Mouse (Mus musculus): Measurements from ENCODE around the gene Eef1akmt4. TPM values are rescaled to one million over a fixed set of nuclear protein-coding genes. Genes with fewer than 3 reads are reported as not detected.

The Eef1akmt4 gene
- 1 to 10 TPM; 8.2 to 8.8 TPM for total RNA-seq (2021)
- long read RNA-seq, experiment 1, transcript Eef1akmt4-201 (3 exons, 1,134 nt) = major isoform, 6 of 6 reads
- long read RNA-seq, experiment 1, partial matches to known transcripts = 0 of 6 reads
- long read RNA-seq, experiment 1, other reads (novel, unspliced or antisense) = 0 of 6 reads
- long read RNA-seq, experiment 2, transcript Eef1akmt4-201 (3 exons, 1,134 nt) = major isoform, 5 of 5 reads
- long read RNA-seq, experiment 2, partial matches to known transcripts = 0 of 5 reads
- long read RNA-seq, experiment 2, other reads (novel, unspliced or antisense) = 0 of 5 reads

DNA sequence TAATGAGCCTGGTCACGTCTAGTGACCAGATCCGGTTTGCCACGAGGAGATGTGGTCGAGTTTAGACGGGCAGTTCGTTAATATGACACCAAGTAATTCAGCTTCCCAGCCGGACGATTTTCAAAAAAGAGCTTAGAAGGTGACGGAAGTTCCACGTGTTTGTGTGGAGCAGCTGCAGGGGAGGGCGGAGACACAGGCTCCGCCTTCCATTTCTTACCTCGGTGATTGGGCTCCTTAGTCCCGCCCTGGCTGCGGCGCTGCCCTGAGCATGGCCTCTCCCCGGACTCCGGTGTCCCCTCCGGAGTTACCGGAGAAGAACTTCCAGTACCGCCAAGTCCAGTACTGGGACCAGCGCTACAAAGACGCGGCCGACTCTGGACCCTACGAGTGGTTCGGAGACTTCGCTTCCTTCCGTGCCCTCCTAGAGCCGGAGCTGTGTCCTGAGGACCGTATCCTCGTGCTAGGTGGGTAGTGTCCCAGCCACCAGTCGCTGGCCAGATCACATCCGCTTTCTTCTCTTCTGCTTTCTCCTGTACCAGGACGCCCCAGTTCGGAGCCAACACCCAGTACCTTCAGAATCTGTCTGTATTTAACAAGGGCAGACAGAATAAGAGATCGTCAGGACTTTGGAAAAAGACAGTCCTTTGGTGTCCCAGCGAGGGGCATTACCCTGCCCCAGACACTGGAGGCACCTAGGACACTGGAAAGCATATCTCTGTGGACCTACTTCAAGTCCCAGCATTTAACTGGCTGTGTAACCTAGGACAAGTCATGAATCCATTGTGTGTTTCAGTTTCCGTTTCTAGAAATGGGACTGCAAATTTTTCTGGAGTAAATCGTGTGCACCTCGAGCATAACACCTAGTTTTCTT lies at the start of gene Eef1akmt4, which contains the start of the genes Gm49333 and Alg3:
Gene Eef1akmt4, plus strand, starts transcription at position 237 of the 871 bp plus-strand sequence.
Gene Gm49333, plus strand, starts transcription at position 254 of the 871 bp plus-strand sequence.
Gene Alg3, minus strand, starts transcription at position 379 of the 871 bp plus-strand sequence.
- DNase-seq (ENCODE audit: low spot score in 2 of 2) = peak; percentile 63 to 85

DNA sequence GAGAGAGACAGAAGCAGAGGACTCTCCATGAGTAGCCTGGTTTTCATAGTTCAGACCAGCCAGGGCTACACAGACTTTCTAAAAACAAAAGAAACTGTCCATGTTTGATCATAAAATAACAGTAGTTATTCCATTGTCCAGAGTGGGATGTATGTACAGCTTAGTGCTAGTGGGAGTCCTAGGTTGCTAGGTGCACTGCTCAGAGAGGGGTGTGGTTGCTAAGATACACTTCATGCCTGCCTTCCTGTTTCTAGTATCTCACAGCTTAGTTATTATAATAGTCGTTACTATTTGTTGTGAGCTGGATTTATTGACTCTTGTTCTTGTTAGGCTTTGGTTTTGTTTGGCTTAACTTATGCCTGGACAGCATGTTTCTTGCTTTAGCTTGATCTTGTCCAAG lies 46.3 kb upstream of the Eef1akmt4 start:
- no peak for DNase-seq (ENCODE audit: low spot score in 2 of 2)

DNA sequence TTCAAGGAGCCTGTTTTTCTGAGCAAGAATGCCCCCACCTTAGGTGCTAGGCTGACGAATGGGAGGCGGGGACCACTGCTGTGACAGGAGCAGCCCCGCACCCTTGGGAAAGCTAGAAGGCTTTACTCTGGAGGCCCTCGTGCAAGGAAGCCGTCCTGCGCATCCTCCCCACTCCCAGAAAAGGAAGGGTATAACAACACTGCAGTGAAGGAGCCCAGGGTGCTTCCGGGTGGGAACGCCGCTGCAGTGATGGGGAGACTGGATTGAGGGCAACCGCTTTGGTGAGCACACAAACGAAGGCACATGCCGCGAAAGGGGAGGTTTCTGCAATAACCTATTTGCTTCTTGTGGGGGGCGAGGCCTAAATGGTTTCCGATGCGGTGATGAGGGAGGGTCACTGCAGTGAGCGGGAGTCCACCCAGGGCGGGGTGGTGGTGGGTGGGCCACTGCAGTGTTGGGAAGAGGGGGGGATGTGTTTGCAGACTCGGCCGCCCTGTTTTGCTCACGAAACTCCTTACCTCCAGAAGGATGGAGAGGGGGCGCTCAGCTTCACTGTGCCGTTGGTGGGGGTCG lies 21.9 kb upstream of the Eef1akmt4 start, which contains the start of gene Vwa5b2:
Gene Vwa5b2, plus strand, starts transcription at position 106 of the 573 bp plus-strand sequence.
- no peak for DNase-seq (ENCODE audit: low spot score in 2 of 2)

DNA sequence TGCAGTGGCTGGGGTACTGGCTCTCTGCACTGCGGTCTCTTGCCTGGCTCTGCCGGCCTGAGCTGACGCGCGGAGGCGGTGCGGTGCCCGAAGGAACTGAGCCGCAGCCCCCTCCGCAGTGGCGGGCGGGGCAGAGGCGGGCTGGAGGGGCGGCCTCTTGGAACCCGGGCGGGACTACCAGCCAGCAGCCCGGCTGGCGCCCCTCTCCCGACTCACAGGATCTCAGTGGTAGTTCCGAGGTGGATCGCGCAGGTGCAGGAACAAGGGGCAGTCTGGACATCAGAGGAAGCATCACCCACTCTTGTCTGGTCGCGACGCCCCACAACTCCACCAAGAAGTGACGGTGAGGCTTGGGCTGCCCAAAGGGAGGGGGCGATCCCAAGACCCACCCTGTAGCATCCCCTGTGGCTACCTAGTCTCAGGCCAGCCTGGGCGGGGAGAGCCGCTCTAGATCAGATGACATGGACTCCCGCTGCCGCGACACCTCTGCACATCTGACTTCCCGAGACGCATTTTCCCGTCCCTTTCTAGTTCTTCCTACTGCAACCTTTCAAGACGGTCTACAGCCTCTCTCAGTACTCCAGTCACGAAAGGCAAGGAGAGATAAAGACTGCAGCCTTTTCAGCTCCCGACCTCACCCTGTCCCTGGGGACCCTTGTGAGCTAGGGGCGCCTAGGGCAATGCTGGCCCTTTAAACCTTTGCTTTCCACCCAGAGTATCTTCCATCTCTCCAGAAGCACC lies 21.3 kb upstream of the Eef1akmt4 start:
- DNase-seq (ENCODE audit: low spot score in 2 of 2) = no peak

DNA sequence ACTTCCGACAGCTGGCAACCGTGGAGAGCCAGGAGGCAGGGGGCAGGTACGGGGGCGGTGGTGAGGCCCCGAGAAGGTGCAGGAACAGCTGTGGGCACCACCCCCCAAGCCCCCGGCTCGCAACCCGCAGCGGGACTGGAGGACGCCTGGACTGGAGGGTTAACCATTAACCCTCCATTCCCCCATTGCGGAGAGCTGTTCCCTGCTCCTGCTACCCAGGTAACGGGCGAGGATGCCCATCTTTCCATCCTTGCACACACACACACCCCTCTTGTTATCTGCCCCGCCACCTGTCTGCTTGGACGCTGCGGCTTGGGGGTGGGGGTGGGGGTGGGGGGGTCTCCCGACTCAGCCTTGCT lies 20.7 kb upstream of the Eef1akmt4 start:
- DNase-seq (ENCODE audit: low spot score in 2 of 2) = no peak

DNA sequence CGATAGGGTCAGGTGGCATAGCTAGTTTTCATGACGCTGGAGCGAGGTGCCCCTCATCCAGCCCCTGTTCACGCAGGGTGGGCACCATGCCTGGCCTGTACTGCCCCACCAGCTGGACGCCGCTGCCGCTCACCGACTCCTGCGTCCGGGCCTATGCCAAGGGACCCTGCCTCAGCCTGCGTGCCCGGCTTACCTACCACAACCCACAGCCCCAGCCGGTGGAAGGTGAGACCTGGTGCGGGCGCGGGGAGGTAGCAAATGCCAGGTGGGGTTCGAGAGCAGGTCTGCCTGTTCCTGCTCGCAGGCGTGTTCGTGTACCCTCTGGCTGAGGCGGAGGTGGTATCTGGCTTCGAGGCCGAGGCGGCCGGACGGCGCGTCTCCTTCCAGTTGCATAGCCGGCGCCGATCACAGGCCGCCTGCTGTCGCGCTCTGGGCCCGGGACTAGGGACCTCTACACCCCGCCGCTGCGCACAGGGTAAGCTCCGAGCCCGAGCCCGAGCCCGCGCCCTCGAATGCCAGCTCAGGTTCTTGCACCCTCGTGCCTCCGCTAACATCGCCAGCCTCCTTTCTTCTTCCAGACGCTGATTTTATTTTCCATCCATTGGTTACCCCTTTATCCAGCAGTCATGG lies 20.2 kb upstream of the Eef1akmt4 start:
- no peak for DNase-seq (ENCODE audit: low spot score in 2 of 2)

DNA sequence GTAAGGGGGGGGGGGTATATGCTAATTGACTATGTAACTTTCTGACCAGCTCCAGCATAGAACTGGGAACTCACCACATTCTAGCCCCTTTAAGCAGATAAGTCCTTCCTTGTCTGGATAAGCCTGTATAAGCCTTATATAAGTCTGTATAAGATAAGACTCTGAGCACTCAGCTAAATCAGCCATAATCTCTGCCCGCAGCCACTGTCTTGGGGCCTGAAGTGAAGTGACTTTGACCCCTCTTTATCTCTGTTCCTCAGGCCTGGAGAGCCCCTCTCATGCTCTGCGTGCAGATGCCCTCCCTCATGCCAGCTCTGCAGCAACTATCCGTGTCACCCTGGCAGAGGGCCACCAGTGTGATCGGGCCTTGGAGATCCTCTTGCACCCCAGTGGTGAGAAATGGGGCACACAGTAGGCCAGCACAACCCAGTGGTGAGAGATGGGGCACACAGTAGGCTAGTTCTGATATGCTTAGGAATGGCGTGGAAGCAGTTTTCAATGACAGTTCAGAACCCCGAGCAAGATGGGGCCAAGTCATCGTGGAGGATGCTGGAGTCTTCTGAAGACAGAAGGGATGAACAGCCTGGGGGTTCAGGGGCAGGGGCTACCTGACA lies 16.2 kb upstream of the Eef1akmt4 start:
- no peak for DNase-seq (ENCODE audit: low spot score in 2 of 2)

DNA sequence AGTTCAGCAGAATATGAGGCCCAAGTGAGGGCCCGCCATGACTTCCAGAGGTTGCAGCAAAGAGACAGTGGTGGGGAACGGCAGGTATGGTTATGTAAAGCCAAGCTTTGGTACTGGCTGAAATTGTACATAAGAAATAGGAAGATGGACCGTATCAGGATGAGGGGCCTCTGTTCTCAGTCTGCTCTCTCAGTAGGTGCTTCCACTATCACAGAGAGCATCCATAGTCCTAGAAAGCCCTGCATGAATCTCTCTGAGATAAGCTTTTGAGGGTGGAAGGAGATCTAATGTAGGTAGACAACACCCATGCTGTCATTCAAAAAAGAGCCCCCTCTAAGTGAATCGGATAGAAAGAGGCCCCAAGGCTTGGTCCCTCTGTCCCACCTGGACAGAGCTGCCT lies 15.7 kb upstream of the Eef1akmt4 start:
- DNase-seq (ENCODE audit: low spot score in 2 of 2) = no peak

DNA sequence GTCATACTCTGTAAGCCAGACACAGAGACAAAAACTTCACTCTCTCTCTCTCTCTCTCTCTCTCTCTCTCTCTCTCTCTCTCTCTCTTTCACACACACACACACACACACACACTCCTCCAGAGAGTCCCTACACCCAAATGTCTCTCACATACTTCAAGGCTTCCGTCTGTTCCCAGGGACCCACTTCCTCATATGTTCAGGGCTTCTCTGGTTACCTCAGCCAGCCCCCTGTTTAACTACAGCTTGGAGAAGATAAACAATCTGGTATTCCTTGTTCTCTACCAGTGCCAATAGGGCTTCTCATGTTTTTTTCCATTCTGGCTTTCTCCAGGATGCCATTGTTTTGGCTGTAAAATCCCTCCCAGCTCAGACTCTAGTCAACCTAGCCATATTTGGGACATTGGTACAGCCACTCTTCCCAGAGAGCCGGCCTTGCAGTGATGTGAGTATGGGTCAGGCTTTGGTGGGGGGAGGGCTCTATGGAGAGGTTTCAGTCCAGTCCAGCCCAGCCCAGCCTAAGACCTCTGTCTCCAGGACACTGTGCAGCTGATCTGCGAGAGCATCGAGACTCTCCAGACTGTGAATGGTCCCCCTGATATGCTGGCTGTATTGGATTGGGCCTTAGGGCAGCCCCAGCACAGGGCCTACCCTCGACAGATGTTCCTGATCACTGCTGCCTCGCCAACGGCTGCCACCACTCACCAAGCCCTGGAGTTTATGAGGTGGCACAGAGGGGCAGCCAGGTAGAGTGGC lies 14.5 kb upstream of the Eef1akmt4 start:
- no peak for DNase-seq (ENCODE audit: low spot score in 2 of 2)

DNA sequence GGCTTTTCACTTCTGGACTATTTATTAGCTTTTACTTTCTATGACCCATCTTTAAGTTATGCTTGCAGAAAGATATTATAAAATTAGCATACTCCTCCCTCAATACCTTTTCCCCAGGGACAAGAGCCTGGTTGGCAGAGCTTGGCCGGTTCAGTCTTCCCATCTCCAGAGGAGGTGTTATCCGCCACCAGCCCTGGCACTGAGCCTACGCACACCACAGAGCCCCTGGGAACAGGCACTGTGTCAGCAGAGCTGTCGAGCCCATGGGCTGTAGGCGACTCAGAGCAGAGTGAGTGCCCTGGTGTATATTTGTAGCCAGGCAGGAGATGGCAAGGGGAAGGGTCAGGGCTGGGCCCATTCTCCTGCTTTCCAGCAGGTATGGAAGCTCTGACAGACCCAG lies 10.9 kb upstream of the Eef1akmt4 start:
- no peak for DNase-seq (ENCODE audit: low spot score in 2 of 2)

DNA sequence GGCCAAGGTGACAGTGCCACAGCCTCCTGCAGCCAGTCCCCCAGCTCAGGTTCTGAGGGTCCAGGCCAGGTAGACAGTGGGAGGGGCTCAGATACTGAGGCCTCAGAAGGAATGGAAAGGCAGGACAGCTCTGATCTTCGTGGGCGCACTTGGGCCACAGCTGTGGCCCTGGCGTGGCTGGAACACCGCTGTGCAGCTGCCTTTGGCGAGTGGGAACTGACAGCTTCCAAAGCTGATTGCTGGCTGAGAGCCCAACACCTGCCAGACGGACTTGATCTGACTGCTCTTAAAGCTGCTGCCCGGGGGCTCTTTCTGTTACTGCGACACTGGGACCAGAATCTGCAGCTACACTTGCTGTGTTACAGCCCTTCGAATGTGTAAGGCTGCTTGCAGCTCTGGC lies 6.7 kb upstream of the Eef1akmt4 start:
- peak in 1 of 2 experiments; percentile 52 for DNase-seq (ENCODE audit: low spot score in 2 of 2)

DNA sequence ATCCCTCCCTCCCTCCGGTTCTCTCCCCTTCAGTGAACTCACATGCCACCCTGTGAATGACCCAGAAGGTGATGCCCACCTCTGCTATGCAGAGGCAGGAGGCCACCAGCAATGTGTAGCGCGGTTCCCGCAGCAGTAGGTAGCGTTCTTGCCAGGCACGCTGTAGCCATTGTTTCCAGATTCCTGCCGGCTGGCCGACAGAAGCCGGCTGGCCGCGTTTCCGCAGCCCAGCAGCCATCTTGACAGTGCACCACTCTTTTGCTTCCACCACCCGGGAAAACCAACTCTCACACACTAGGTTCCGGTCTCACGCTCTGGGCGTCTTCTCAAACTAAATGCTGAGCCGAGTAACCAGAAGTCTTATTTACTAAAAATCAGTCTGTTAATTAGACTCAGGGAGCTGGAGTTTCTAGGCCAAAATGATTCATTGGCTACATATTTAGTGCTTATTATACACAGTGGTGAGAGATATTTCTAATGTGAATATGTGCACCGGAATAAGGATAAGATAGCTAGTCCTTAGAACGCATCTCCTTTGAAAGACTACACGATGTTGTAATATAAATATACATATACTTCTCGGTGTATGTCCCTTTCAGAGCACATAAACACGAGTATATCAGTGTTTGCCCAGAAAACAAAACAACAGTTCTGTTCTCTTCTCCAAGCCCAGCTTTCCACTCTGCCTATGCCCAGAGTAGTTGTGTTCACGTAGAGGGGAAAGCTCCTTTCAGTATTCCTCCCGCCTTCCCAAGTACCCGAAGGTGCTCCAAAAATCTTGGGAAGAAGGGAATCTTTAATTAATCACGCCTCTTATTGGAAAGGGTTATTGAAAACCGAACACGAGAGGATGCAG lies 664 bp upstream of the Eef1akmt4 start:
- DNase-seq (ENCODE audit: low spot score in 2 of 2) = peak in 1 of 2 experiments; percentile 71

DNA sequence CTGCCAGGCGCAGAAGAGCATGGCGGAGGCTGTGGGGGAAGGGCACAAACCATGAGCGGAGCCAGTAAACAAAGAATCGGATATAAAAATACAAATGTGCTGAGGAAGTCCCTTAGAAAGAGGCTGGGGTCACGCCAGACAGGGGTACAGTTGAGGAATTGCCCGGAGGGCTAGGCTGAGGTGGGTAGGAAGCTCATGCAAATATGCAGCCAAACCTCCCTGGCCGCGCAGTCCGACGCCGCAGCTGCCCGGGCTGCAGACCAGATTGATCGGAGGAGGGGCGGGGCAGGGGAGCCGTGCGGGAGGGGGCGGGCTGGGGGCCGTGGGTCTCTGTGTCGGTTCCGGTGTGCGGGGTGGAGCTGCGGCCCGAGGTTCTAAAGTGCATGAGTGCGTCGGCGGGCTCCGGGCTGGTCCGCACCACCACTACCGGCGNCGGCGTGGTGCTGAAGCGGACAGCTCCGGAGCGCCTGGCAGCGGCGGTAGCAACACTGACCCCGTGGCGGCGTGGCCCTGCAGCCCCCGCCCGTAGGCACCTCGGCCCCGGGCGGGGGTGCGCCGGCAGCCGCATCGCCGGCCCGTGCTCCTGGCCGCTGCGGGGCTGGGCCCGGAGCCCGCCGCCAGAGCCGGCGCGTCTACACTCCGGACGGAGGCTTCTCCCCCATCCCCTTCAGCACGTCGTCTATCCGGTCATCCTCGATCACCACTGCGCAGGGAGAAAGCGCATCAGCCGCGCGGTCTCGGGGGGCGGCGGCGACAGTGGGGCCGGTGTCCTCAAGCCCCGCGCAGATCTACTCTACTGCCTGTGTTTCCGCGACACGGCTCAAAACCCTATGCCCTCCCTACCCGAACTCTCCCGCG lies 8.4 kb downstream of the Eef1akmt4 start:
- DNase-seq (ENCODE audit: low spot score in 2 of 2) = peak in 1 of 2 experiments; percentile 39

DNA sequence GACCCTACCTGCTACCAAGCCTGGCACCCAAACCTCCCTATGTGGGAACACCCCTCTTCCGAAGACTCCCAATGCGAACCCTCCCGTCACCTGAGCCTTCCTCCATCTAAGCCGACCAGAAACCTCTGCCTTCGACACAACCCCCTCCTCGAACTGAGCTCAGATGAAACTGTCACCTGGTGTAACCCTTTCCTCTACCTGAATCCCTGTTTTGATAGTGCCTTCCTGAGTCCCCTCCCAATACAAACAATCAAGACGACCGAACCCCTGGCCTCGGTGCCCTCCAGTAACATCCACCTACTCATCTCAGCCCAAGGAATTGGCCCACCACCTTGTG lies 9.0 kb downstream of the Eef1akmt4 start:
- DNase-seq (ENCODE audit: low spot score in 2 of 2) = no peak

DNA sequence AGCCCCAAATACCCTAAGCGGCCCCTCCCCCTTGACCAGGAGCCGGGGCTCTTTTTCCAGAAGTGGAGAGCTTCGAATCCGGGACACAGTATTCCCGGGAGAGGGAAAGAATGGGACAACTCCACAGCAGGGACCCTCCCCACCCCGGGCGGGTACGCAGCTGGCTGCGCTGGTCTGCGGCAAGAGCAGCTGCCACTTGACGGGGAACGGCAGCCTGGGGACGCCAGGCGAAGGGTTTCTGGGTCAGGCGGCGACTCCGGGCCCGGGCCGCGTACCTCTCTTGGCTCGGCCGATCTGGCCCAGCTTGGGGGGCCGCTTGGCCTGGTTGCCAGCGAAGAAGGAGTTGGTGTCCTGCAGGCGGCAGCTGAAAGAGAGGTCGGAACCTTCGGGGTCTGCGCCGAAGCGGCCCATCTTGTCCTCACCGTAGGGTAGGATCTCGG lies 9.4 kb downstream of the Eef1akmt4 start:
- peak in 1 of 2 experiments; percentile 25 for DNase-seq (ENCODE audit: low spot score in 2 of 2)

DNA sequence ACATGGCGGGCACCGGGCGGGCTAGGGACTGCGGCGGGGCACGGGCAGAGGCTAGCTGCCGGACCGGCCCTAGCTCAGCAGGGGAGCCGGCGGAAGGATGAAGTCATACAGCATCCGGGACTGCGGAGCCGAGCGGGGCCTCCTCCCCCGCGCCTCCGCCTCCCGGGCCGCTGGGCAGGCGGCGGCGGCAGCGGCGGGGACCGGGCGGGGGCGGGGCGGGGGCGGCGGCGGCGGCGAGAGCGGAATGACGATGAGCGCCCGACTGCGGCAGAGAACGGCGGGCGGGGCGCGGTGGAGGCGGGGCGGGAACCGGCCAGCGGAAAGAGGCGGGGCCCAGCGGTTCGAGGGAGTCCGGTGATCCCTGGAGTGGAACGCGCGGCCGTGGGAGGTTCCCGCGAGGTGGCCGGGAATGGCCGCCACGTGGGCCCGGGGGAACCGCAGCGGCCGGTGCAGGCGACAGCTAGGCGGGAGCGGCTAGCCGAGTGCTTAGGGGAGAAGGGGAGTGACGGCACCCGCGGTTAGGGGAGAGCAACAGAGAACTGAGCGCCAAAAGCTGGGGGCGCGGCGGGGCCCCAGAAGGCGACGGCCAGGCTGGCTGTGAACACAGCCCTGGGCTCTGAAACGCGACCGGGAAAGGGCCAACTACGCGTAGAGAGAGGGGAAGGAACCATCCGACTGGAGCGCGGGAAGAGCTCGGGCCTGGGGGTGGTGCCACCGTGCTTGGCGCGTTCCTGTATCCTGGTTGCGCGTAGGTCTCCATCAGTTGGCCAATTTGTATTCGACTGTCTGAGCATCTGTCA lies 10.0 kb downstream of the Eef1akmt4 start, which contains the start of gene Camk2n2:
Gene Camk2n2, minus strand, starts transcription at position 97 of the 800 bp plus-strand sequence.
- DNase-seq (ENCODE audit: low spot score in 2 of 2) = peak; percentile 37 to 46

Measured in gastrocnemius, postnatal 4 days (tissue).